Mouse (Mus musculus) gastrocnemius, postnatal 10 days (tissue): ENCODE results near the gene Brdt. TPM values are rescaled to one million over a fixed set of nuclear protein-coding genes. Genes with fewer than 3 reads are reported as not detected.
"Not testable (repeated sequence)": the region's sequence is repeated elsewhere in the genome, so short reads cannot be mapped to it uniquely, and the experiment has no call there.

Source experiments
- DNase-seq: peaks from one replicate; pipeline ENCODE4 v3.0.0; 2021; ENCODE audit warnings: mixed read lengths
- total RNA-seq, 2 experiments: library from RNA; stranded (reverse); gene quantifications; 2 replicates each; pipeline ENCODE4 v1.2.3; 2021

The Brdt gene
- total RNA-seq, 2 experiments from 2014 or later = 4.3 to 4.4 TPM

DNA sequence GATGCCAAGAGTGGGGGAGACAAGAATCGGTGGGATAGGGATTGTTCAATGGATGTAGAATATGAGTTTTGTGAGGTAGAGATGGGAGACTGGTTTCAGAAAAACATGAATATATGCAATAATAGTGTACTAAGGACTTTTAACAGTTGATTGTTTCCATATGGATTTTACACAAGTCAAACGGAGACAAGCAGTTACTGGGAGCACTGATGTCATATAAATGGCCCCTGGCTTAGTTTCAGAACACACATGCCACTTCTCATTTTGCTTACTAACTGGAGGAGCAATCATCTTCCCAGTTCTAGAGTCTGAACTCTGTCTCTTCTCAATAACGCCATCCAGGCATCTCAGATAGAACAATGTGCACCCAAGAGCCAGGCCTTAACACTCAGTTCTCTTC is 9.4 kb downstream of the Brdt start:
- no peak for DNase-seq

DNA sequence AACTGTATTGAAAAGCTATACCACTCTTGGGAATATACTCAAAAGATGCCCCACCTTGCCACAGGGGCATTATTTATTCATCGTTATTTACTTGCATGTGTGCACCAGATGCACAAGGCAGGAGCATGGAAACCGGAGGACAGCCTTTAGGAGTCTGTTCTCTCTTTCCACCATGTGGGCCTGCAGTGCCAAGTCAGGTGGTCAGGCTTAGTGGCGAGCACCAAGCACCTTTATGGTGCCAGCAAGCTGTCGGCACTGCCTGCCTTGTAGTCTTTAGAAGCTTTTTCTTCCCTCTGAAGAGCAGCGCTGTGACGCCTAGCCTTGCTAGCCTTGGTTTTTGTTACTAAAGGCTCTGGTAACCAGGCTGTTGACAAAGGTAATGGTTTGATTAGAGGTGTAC is 11.9 kb downstream of the Brdt start:
- DNase-seq = no peak

DNA sequence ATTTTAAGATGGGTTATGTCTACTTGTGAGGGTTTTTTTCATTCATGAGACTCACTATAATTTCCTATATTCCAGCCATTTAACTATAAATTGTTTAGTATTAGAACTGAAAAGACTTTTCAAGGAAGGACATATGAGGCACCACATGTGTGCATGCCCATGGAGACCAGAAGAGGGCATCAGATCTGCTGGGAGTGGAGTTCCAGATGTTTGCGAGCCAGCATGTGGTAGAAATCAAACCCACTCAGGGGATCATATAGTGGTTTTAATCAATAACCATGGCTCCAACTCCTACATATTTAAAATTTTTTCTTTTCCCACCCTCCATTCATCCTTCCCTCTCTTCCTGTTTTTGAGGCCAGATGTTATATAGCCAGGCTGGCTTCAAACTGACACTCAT is 15.3 kb downstream of the Brdt start:
- no peak for DNase-seq

DNA sequence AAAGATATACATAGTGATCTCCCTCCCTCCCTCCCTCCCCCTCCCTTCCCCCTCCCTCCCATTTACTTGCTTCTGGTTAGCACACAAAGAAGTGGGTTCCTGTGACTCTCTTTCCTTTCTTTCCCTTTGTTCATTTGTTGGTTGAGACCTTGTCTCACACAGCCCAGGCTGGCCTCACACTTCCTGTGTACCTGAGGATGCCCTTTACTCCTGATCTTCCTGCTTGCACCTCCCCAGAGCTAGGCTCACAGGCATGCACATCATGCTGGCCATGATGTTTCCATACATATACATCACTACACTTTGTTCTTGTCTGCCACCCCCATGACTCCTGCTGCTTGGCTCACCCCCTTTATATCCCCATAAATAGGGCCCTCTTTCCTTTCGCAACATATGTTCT is 21.6 kb downstream of the Brdt start:
- no peak for DNase-seq

DNA sequence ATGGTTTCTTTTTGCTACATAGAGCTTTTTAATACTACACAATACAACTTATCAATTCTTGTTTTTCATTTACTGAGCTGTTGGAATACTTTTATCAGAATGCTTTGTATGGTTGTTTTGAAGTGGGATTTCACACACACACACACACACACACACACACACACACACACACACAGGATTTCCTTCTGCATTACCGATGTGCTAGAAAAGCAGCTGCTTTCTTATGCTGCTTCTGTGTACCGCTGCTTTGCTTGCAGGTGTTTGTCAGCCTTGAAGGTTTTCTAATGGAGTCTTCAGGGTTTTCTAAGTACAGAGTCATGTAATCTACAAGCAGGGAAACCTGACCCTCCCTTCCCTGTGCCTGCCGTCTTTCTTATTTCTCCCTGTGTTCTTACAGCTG is 23.0 kb downstream of the Brdt start:
- no peak for DNase-seq

DNA sequence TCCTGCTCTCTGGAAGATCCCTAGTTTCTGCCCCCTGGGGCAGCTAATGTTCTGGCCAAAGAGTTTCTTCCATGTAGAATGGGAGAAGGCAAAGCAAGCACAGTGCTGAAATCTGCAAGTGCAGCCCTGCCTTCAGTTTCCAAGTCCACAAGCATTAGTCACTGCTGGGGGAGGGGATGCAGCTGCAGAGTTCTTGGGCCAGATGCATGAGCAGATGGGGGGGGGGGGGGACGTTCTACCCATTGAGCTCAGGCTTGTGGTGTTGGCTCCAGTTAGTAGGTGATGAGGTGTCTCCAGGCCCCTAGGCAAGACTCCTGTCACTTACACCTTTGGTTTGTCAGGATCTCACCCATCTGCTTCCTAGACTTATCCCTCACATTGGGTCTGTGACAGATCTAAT is 24.8 kb downstream of the Brdt start:
- DNase-seq = peak; percentile 33

DNA sequence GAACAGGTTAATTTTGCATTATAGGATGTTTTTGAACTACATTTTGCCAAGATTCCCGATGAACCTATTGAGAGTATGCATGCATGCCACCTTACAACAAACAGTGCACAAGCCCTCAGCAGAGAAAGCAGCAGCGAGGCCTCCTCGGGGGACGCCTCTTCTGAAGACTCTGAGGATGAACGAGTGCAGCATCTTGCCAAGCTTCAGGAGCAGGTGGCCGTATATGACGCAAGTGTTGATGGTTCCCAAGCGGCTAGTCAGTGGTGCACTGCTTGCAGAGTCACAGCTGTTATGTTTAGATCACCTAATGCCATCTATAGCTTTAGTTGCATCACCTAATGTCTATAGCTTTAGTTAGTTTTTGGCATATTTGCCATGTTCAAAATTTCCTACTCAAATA is 26.8 kb downstream of the Brdt start:
- DNase-seq = no peak

DNA sequence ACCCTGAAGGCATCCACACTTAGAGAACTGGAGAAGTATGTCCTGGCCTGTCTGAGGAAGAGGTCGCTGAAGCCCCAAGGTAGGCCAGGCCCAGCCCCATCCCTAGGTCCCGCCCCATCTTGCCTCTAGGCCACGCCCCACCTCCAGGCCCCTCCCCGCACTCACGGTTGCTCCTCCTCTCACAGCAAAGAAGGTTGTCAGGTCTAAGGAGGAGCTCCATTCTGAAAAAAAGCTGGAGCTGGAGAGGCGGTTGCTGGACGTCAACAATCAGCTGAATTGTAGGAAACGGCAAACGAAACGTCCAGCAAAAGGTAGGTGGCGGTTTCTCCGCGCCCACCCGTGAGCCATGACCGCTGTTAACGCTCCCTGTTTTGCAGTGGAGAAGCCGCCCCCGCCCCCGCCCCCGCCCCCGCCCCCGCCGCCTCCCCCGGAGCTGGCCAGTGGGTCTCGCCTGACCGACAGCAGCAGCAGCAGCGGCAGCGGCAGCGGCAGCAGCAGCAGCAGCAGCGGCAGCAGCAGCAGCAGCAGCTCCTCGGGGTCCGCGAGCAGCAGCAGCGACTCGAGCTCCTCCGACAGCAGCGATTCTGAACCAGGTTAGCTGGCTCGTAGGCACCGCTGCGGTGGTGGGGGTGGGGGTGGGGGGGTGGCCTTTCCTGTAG is 28.6 kb downstream of the Brdt start:
- peak; percentile 89 for DNase-seq

DNA sequence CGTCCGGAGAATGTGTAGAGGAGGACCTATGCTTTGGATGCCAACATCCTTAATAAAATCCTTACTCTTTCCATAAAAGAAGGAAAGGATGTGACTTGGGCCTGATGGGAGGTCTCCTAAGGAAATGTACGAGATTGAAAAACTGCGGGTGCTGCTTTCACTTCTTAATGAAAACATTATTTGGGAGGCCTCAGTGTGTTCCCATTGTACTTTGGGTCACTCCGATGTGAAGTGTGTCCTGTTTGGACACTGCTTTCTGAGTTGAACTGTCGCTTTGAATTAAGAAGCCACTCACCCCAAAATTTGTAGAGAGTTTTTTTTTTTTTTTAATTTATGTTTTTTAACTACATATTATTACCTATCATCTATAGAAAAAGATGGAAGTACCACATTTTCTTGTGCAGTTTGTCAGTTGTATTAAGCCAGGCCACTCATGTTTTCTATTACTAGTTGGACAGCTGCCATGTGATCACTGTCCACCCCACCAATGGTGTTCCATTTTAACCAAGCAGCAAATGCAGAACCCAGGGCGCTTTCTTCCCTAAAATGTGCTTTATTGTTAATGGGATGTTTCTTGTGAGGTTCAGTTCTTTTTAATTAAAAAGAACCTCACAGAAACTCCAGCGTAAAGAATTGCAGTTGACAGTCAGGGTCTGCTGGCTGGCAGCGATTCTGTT is 29.2 kb downstream of the Brdt start:
- no peak for DNase-seq

DNA sequence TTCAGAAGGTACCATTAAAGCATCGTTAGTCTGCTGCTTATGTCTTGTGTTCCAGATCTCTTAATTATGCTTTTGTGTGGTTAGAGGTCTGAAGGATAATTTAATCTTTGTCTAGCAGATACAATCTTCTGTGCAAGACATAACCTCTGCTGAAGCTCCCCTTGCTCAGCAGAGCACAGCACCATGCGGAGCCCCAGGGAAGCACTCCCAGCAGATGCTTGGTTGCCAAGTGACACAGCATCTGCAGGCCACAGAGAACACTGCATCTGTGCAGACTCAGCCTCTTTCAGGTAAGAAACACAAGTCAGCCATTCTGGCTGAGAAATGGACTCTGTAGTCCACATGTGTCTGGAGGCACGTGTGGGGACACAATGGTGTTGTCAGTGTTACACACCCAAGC is 39.1 kb downstream of the Brdt start:
- DNase-seq = no peak

DNA sequence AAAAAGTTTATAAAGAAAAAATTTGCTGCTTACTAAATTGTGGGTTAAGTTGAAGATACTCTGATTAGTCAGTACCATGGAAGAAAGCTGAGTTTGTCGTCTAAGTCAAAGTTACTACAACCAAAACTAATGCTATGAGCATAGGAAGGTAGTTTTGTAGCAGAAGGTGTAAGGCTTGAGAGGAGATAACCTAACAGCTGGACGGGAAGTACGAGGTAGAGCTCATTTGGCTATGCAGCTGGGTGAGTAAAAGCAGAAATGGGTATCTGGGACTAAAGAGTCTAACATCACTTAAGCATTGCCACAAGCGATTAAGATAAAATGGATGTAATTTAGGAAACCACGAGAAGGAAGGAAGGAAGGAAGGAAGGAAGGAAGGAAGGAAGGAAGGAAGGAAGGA is 40.4 kb downstream of the Brdt start:
- DNase-seq = no peak

DNA sequence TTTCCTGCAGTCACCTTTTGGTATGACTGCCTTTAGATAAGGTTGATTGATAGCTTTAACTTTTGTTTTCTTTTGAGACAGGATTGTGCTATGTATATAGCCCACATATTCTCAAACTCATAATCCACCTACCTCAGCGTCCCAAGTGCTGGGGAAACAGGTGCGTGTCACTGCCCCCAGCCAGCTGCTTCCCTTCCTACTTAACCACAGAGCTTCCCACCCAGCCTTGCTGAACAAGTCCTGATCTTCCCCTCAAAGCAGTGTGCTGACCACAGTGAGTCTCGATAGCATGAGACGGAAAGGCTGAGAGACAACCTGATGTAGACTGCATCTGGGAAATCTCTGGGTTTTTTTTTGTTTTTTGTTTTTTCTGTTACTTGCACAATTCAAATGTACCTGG is 42.3 kb downstream of the Brdt start:
- no peak for DNase-seq

DNA sequence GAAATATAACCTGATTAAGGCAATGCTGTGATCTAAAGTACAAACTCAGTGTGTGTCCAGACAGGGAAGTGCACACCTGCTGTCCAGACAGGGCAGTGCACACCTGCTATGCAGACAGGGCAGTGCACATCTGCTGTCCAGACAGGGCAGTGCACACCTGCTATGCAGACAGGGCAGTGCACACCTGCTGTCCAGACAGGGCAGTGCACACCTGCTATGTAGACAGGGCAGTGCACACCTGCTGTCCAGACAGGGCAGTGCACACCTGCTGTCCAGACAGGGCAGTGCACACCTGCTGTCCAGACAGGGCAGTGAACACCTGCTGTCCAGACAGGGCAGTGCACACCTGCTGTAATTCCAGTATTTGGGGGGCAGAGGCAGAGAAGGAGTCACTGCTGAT is 55.5 kb downstream of the Brdt start:
- not testable (repeated sequence) for DNase-seq

DNA sequence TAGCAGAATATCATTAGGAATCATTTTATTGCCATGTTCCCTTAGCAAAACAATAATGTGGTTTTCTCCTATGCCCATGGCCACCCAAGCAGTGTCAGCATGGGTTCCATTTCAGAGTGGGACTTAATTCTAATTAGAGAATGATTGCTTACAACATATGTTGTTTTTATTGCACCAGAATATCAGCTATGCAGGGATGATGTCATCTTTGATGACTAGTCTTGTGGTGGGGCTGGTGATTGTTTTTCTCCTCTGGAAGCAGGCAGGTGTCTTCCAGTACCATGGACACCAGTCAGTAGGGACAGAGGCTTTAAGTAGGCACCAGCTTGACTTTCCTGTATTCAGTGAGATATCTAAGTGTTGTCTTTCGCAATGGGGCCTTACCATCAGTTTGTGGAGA is 56.8 kb downstream of the Brdt start:
- DNase-seq = no peak

DNA sequence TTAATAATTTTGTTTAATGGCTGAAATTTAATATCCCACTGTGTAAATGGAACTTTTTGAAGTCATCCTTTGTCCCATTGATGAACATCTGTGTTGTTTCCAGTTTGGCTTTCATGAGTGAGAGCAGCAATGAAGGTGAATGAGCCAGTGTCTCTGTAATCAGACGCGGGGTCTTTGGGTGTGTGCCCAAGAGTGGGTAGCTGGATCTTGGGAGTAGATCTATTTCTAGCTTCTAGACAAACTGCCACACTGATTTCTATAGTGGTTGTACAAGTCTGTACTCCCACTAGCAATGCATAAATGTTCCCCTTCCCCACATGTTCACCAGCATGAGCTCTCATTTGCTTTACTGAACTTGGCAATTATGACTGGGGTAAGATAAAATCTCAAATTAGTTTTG is 58.4 kb downstream of the Brdt start:
- no peak for DNase-seq

DNA sequence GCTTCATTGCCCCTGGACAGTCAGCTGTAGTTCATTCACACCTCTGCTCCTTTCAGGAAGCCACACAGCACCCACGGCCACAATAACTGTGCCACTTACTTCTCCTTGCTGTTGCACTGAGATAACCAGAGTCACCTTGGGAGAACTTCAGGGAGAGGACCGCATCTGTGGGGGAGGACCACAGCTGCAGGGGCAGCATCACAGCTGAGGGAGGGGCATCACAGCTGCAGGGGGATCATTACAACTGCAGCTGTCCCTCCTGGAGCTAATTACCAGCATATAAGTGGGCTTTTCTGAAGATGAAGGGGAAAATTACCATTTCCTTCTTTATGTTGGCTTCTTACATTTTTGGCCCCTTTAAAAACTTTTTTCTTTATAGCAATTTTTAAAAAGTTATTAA is 63.5 kb downstream of the Brdt start:
- no peak for DNase-seq

DNA sequence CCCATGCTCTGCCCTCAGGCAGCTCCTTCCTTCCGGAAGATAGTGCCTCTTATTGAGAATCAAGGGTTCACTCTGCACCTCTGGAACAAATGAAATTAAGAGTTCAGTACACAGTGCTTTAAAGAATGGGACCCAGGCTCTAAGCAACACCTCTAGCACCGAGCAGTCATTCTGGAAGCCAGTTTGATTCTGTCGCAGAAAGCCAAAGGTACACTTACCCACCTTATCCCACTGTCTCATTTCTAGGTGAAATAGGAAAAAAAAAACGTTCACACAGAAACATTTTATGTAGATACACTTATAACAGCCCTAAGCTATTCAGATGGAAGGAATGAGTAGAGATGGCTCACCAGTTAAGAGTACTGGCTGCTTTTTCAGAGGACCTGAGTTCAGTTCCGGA is 71.5 kb downstream of the Brdt start, which contains the start of gene Ephx4:
TSS of gene Ephx4 (plus strand) at position 301 of the 400 bp plus-strand sequence.
- DNase-seq = no peak

DNA sequence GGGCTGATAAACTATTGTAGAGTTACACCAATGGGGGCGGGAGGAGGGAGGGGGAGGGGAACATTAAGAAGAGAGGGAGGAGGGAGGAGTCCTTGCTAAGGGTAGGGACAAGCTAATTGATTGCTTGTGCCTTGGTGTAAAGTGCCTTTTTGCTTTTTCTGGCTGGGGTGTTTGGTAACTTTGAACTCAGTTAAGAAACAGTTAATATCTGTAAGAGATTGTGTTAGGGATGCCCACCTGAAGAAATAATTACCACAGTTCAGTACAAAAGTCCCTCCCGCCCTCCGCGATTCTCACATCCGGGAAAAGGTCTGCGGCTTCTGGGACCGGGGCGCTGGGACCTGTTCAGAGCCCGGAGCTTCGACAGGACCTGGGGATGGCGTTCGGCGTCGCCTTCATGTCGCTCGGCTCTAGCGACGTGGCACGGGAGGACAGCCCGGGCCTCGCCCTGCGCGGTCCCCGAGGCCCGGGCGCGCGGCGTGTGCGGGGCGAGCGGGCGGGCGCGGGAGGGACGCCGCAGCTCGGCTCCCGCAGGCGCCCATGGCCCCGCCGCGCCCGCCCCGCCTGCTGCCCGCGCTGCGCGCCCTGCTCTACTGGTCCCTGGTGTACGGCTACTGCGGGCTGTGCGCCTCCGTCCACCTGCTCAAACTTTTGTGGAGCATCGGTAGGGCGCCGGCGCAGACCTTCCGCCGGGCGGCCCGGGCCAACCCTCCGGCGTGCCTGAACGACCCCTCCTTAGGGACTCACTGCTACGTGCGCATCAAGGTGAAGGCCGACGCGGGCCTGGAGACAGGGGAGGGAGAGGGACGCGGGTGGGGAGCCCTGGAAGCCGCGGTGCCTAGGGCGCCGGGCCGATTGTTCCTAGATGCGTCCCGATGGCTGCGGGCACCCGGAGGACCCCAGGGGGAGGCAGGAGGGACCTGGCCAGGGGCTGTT is 72.3 kb downstream of the Brdt start:
- DNase-seq = peak; percentile 39

DNA sequence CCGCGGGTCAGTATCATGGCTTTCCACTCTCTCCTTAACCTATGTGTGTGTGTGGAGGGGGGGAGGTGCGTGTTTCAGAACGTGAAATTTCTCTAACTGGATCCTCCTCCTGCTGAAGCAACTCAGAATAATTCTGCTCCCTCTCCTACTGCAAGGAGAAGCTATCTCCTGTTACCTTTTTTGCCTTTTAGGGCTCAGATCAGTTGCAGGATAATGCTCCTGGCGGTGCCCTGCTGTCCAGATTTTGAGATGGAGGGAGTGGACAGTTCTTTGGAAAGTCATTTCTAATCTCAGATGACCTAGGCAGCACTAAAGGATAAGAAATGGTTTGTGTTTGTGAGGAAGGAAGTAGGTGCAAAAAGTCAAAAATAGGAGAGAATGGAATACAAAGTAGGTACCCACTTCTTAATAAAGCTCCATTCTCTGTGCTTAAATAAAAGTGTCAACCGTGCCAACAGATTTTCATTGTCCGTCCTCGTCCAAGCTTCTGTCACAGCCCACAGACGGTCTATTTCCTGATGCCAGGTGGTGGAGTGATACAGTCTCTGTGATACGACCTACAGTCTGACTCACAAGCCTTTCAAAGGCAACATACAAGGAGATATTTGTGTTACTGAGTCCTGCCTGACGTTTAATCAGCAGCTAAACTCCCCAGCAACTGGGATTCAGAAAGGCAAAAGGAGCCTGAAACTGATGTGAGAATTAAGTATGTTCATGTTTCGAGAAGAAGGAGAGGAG is 73.2 kb downstream of the Brdt start:
- no peak for DNase-seq

DNA sequence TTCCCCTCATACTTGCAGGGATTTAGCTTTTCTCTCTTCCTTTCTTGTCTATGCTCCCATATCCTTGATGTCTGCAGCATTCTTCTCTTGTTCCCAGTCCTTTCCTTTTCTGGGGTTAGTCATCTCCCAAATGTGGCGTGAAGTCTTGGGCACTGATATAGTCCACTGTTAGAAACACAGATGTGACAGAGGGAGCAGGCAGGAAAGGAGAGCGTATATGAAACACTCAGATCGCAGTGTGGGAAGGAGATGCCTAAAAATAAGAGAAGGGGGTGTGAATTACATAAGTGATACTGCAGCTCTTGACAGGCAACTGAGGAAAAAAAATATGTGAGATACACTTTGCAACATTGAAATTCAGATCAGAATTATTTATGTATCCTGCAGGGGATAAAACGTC is 74.4 kb downstream of the Brdt start:
- no peak for DNase-seq

DNA sequence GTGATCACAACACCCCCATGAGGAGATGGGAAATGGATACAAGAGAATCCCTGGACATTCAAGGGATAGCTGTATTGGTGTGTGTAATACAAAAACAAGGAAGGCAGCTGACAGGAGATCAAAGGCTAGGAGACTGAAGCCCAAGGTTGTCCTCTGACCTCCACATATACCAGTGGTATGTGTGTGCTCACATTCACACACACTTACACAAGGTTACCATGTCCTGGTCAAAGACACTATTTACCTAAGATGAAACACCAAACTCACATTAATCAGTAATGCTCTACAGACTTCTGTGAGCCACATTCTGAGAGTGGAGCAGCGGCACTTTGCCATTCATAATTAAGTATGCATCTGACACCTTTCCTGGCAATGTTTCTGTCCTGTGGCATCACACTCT is 79.3 kb downstream of the Brdt start:
- DNase-seq = no peak

DNA sequence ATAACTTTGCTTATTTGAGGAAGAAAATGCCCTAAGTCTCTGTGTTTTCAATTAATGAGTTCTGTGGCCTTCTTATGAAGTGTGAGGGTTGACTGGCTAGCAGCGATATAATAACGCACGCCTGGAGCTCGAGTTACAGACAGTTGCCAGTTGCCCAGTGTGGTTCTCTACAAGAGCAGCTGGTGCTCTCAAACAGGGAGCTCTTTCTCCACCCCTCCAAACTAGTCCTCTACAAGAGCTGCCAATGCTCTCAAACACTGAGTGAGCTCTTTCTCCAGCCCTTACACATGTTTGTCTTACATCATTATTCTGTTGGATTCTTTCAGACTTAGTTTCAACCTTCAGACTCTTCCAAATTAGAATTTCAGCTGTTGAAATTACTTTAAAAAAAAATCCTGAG is 80.4 kb downstream of the Brdt start:
- peak; percentile 11 for DNase-seq

DNA sequence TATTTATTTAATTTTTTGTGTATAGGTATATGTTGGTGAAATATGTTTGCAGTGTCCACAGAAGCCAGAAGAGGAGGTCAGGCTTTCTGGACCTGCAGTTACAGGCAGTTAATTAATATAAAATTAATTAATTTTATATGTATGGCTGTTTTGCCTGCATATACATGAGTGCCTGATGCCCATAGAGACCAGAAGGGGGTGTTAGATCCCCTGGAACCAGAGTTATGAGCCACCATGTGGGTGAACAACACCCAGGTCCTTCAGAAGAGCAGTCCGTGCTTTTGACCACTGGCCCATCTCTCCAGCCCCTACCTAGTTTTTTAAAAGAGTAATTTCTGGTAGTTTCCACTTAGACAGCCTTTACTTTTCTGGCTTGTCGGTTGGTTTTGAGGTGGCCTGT is 81.3 kb downstream of the Brdt start:
- no peak for DNase-seq
